Mouse (Mus musculus) liver, embryonic 14.5 days (tissue): ENCODE results near the gene Lmf1.

Experiments used
- CTCF ChIP-seq: IDR thresholded peaks from 2 replicates; pipeline ENCODE4 v1.5.1; 2016; ENCODE audit warnings: antibody characterized with exemption, low read depth, control low read depth
- EP300 ChIP-seq: IDR thresholded peaks from 2 replicates; pipeline ENCODE4 v1.6.1; 2016; ENCODE audit warnings: antibody characterized with exemption, low read depth

DNA sequence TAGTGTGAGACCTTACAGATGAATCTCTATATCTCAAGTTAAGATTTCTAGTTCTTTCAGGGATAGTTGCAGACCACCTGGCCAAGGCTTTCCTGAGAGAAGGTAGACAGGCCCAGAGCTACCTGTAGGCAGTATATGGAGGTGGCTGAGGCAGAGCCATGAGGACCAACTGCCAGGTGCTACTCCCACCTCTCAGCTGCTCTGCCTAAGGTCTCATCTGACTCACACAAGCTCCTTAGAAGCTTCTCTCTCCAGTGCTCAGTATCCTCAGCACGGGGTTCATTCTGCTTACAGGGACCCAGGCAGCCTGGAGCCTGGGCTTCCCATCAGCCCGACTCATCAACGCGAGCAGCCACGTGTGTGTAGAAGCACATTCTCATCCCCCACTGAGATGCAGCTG lies 51.4 kb downstream of the Lmf1 start:
- no peak for TF ChIP-seq CTCF
- TF ChIP-seq EP300 = no peak
